In the genomic region with DNA sequence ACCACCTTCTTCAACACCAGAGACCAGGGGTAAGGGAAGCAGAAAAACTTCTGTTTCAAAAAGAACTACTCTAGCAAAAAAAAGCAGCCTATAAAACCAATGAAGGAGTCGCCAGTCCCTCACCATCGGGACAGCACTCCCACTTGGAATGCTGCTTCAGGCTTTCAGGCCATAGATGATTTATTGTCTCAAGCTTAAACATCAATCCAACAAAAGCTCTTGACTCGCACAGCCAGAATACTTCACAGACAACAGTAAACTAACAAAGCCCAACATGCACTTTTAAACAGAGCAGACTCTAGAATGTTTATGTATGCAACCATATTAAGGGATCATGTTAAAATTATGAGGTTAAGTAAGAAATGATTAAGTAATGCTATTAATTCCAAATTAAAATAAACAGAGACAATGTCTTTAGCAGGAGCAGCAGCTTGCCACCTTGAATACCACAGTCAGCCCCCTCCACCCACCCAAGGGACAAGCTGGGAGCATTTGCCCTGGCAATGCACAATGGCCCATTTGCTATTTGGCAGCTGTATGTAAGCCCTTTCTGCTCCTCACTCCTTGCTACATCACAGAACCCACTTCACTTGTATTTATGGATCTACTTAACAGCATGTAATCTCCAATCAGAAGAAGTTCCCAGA, we compare ENCODE assay signal across 26 mouse cellular contexts. TPM values are rescaled to one million over a fixed set of nuclear protein-coding genes. Genes with fewer than 3 reads are reported as not detected.
DNase-seq lines count a peak whose midpoint lies in the region; ATAC-seq and TF ChIP-seq lines count a peak whose summit lies in the region.
"Had no signal": no experiment of that assay in that cellular context is flagged by ENCODE, and none has a peak within 500 bp of the region (broad histone marks: within the 10 kb centered on the region; RNA-seq: fewer than 3 reads in every experiment).

No protein-coding gene starts in this region.

- H3K4me2 ChIP-seq in heart, embryonic 16.5 days (ENCODE audit: low read depth, low read length): no peak overlapping the region
- no peak overlapping the region for H3K4me2 ChIP-seq in stomach, embryonic 14.5 days (replicated peaks; ENCODE audit: low read depth, low read length)
- H3K4me2 ChIP-seq in stomach, postnatal 0 days (replicated peaks; ENCODE audit: low read depth): no peak overlapping the region
- H3K4me2 ChIP-seq: heart, embryonic 12.5 days; hindbrain, embryonic 12.5 days; liver, embryonic 12.5 days had no signal

- TF ChIP-seq POLR2A in kidney, adult 2 months (IDR thresholded peaks at IDR 0.05; ENCODE audit: low read depth, low read length): no peak

- no peaks in the 10 kb centered on the region for H3K36me3 ChIP-seq in heart, embryonic 16.5 days (ENCODE audit: control insufficient read depth, insufficient read depth)
- no peaks in the 10 kb centered on the region for H3K36me3 ChIP-seq in kidney, adult 2 months (ENCODE audit: control insufficient read depth, insufficient read depth, low read length)
- no peaks in the 10 kb centered on the region for H3K36me3 ChIP-seq in stomach, embryonic 14.5 days (ENCODE audit: control insufficient read depth, insufficient read depth, low read length)
- no peaks in the 10 kb centered on the region for H3K36me3 ChIP-seq in stomach, postnatal 0 days (ENCODE audit: control insufficient read depth, insufficient read depth, low read length)
- H3K36me3 ChIP-seq: heart, embryonic 12.5 days; hindbrain, embryonic 12.5 days; liver, embryonic 12.5 days had no signal

- H3K9me3 ChIP-seq in heart, embryonic 16.5 days (replicated peaks; ENCODE audit: control insufficient read depth, low read length): no peaks in the 10 kb centered on the region
- no peaks in the 10 kb centered on the region for H3K9me3 ChIP-seq in stomach, embryonic 14.5 days (ENCODE audit: control insufficient read depth, low read depth, low read length)
- no peaks in the 10 kb centered on the region for H3K9me3 ChIP-seq in stomach, postnatal 0 days (ENCODE audit: control insufficient read depth, low read length)
- H3K9me3 ChIP-seq: heart, embryonic 12.5 days; hindbrain, embryonic 12.5 days; liver, embryonic 12.5 days had no signal

- no peak for TF ChIP-seq EP300 in stomach, postnatal 0 days (optimal IDR thresholded peaks at IDR 0.05)

- peak overlapping the region; percentile 20; the same call in 1 of the 2 replicates for H3K27ac ChIP-seq in heart, embryonic 16.5 days (ENCODE audit: low read length)
- no peak overlapping the region for H3K27ac ChIP-seq in kidney, adult 2 months (ENCODE audit: insufficient read depth, low read depth, low read length)
- 0 out of 2 replicates have a peak overlapping the region, but pooled peaks have one; percentile 10 for H3K27ac ChIP-seq in stomach, embryonic 14.5 days (ENCODE audit: low read length)
- H3K27ac ChIP-seq in stomach, postnatal 0 days (replicated peaks): no peak overlapping the region
- H3K27ac ChIP-seq: gastrocnemius, adult 2 months; heart, adult 2 months; hindbrain, embryonic 12.5 days; liver, embryonic 12.5 days; macrophage had no signal

- peaks cover 43% of the 10 kb centered on the region for H3K4me1 ChIP-seq in heart, embryonic 16.5 days (ENCODE audit: control insufficient read depth, insufficient read depth, low read length)
- H3K4me1 ChIP-seq in kidney, adult 2 months (ENCODE audit: control insufficient read depth, insufficient read depth, low read length): peaks cover 18% of the 10 kb centered on the region
- H3K4me1 ChIP-seq in stomach, embryonic 14.5 days (ENCODE audit: control insufficient read depth, insufficient read depth, low read length): peaks cover 40% of the 10 kb centered on the region
- peaks cover 10% of the 10 kb centered on the region for H3K4me1 ChIP-seq in stomach, postnatal 0 days (replicated peaks; ENCODE audit: control insufficient read depth, insufficient read depth)

- no peak for TF ChIP-seq CTCF in kidney, adult 2 months (conservative IDR thresholded peaks at IDR 0.05; ENCODE audit: insufficient read depth, insufficient read length, low read depth, low read length)
- TF ChIP-seq CTCF in stomach, postnatal 0 days (IDR thresholded peaks at IDR 0.05; ENCODE audit: low read depth): no peak

- no peaks in the 10 kb centered on the region for H3K27me3 ChIP-seq in heart, embryonic 16.5 days (ENCODE audit: control insufficient read depth, insufficient read depth, low read length)
- no peaks in the 10 kb centered on the region for H3K27me3 ChIP-seq in kidney, adult 2 months (replicated peaks; ENCODE audit: control insufficient read depth, insufficient read depth, low read length)
- no peaks in the 10 kb centered on the region for H3K27me3 ChIP-seq in stomach, embryonic 14.5 days (ENCODE audit: control insufficient read depth, insufficient read depth, low read length)
- H3K27me3 ChIP-seq in stomach, postnatal 0 days (ENCODE audit: control insufficient read depth, insufficient read depth, low read length): no peaks in the 10 kb centered on the region
- H3K27me3 ChIP-seq: heart, embryonic 12.5 days; hindbrain, embryonic 12.5 days; liver, embryonic 12.5 days had no signal

- H3K9ac ChIP-seq in heart, embryonic 16.5 days (ENCODE audit: low read length): no peak overlapping the region
- H3K9ac ChIP-seq in stomach, embryonic 14.5 days (replicated peaks; ENCODE audit: low read depth, low read length): no peak overlapping the region
- H3K9ac ChIP-seq in stomach, postnatal 0 days (ENCODE audit: low read length): no peak overlapping the region
- H3K9ac ChIP-seq: heart, embryonic 12.5 days; hindbrain, embryonic 12.5 days; liver, embryonic 12.5 days; liver, postnatal 0 days had no signal

- no peak for ATAC-seq in heart, embryonic 16.5 days (replicated peaks; ENCODE audit: extremely low read depth, insufficient read depth, low FRiP score)
- ATAC-seq in stomach, embryonic 14.5 days (ENCODE audit: insufficient number of reproducible peaks, insufficient read depth, low FRiP score, low read depth): no peak
- no peak for ATAC-seq in stomach, postnatal 0 days (ENCODE audit: low FRiP score, low TSS enrichment)
- ATAC-seq: activated CD4-positive, CD25-positive, alpha-beta regulatory T cell, adult 4 months; CD4-positive, CD25-positive, alpha-beta regulatory T cell, adult 4 months; forebrain, embryonic 16.5 days; intestine, embryonic 16.5 days; liver, embryonic 12.5 days; liver, postnatal 0 days; lung, postnatal 0 days had no signal

- 69% methylated on average over 3 of the region's 3 CpGs for WGBS in heart, embryonic 16.5 days
- WGBS in kidney, adult 2 months: 41% methylated on average over 3 of the region's 3 CpGs
- WGBS in stomach, embryonic 14.5 days: 11% methylated on average over 3 of the region's 3 CpGs
- 26% methylated on average over 3 of the region's 3 CpGs for WGBS in stomach, postnatal 0 days

- H3K4me3 ChIP-seq in heart, embryonic 16.5 days (ENCODE audit: low read length): no peak overlapping the region
- H3K4me3 ChIP-seq in kidney, adult 2 months (ENCODE audit: insufficient read depth, low read depth, low read length): no peak overlapping the region
- H3K4me3 ChIP-seq in stomach, embryonic 14.5 days (ENCODE audit: low read depth, low read length): no peak overlapping the region
- H3K4me3 ChIP-seq in stomach, postnatal 0 days (ENCODE audit: low read depth, low read length): no peak overlapping the region
- H3K4me3 ChIP-seq: gastrocnemius, adult 2 months; heart, adult 2 months; heart, embryonic 12.5 days; hindbrain, embryonic 12.5 days; liver, embryonic 12.5 days had no signal

- DNase-seq in heart, postnatal 4 days: no peak
- peak; percentile 21 for DNase-seq in kidney, postnatal 10 days
- no peak for DNase-seq in kidney, adult 2 months
- no peak for DNase-seq in stomach, postnatal 0 days (ENCODE audit: low spot score)
- DNase-seq in thymus, adult 18-20 months: no peak
- DNase-seq: adrenal gland, adult 8-10 months; cerebellum, adult 8-10 months; cerebellum, postnatal 25 days; gastrocnemius, adult 2 months; gastrocnemius, postnatal 36 days; heart, adult 2 months; heart, postnatal 14 days; left cerebral cortex, postnatal 4 days; liver, postnatal 0 days; midbrain, embryonic 14.5 days had no signal

RNA-seq across cellular contexts. Expression of a gene that starts 21.1 kb away (rescaled TPM):
- polyA plus RNA-seq in heart, embryonic 16.5 days (2015; fragmentation: Nextera tagmentation; extraction: Ambion mirVana): 13.1 and 18.1 TPM in 2 replicates
- total RNA-seq in heart, postnatal 4 days (2021): 10 to 100 TPM; 33.3 to 36.3 TPM
- polyA plus RNA-seq in kidney, adult 2 months (2012; rRNA removed): 10.0 and 11.6 TPM in 2 replicates
- polyA plus RNA-seq in stomach, embryonic 14.5 days (2014; fragmentation: Nextera tagmentation; extraction: Ambion mirVana): 18.4 and 20.3 TPM in 2 replicates
- polyA plus RNA-seq in stomach, postnatal 0 days (2015; fragmentation: Nextera tagmentation; extraction: Ambion mirVana): 10.9 and 14.5 TPM in 2 replicates

Comparison
In these comparisons a context has a peak if more than half of its experiments do, and no peak if none do; other contexts are left out.
1. H3K27ac ChIP-seq: peak in heart, embryonic 16.5 days (single experiment) and stomach, embryonic 14.5 days (single experiment); none in kidney, adult 2 months (single experiment) and stomach, postnatal 0 days (single experiment).